Mouse (Mus musculus) olfactory bulb, adult 2 months (tissue): ENCODE measurements at regions not wholly inside any gene's neighbourhood (a gene's known extent, or its start where the extent isn't known, plus 50 kb on each side); places are given as distances from the start of the nearest gene placed in this dataset.

Experiments
- H3K27ac ChIP-seq: fragments of 200-500 bp; 2 replicates; pipeline ENCODE4 v1.5.1; 2012; ENCODE audit warnings: low read depth, low read length; ENCODE audit not compliant: insufficient read depth
- H3K4me1 ChIP-seq: fragments of 200-500 bp; 2 replicates; pipeline ENCODE4 v1.6.1; 2012; ENCODE audit warnings: low read length; ENCODE audit not compliant: control insufficient read depth, insufficient read depth
- H3K4me3 ChIP-seq: fragments of 200-500 bp; 2 replicates; pipeline ENCODE4 v1.5.1; 2012; ENCODE audit warnings: mild to moderate bottlenecking, low read depth, low read length, moderate library complexity; ENCODE audit not compliant: insufficient read depth
- CTCF ChIP-seq: fragments of 200-500 bp; IDR thresholded peaks from 2 replicates; pipeline ENCODE4 v1.5.1; 2012; ENCODE audit warnings: low read depth, mild to moderate bottlenecking, low read length, moderate library complexity; ENCODE audit not compliant: insufficient read depth
- POLR2A ChIP-seq: fragments of 200-500 bp; IDR thresholded peaks from 2 replicates; pipeline ENCODE4 v1.6.1; 2012; ENCODE audit warnings: mild to moderate bottlenecking, low read depth, low read length, moderate library complexity; ENCODE audit not compliant: insufficient read depth
- WGBS: fragments of 180-500 bp; shearing (Covaris S2); methylation state at CpG from one replicate; pipeline ENCODE4 v1.1.7; 2018; 5-methylcytosine and 5-hydroxymethylcytosine counted together

DNA sequence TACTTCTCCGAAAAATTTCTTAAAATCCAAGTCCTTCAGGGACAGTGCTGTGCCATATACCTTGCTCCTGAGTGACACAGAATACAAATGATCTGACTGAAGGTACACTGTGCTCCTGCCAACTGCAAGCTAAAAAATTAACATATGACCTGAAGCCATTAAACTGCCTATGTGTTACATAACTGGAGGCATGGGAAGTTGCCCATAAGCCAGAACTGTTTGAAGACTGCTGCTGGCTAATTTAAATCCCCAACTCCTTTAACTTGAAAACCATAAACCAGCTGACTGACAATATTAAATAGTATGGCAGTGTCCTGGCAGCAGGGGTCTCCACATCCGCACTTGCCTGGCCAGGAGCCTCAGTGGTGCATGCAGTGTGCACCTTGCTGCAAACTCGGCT is 68.9 kb upstream of the Ak4 start:
- H3K4me1 ChIP-seq: peaks cover 4% of the 10 kb centered on the region
- no peak overlapping the region for H3K27ac ChIP-seq
- 82% methylated on average over 3 of the region's 3 CpGs for WGBS
- H3K4me3 ChIP-seq: no peak overlapping the region
- no peak for TF ChIP-seq POLR2A
- no peak for TF ChIP-seq CTCF

DNA sequence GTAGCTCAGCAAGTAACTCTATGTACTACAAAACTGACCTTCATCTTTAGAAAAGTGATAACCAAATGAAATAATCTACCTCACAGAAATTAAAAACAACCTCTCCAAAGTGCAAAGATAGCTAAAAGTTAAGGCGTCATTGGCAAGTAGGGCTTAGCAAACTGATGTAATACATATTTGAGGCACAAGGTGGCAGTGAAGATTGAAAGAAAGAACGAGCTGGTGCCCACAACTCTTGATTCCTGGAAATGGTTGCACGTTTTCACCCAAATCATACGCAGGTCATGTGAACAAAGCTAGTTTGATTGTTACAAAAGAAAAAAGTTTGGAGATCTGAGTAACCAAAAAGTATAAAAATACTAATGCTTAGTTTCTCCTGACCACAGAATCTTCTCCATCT is 69.7 kb upstream of the Ak4 start:
- 10% methylated on average over 4 of the region's 4 CpGs for WGBS
- TF ChIP-seq POLR2A (no peak), CTCF (no peak)
- no peak overlapping the region for H3K4me3 ChIP-seq
- peaks cover 4% of the 10 kb centered on the region for H3K4me1 ChIP-seq
- H3K27ac ChIP-seq: no peak overlapping the region

DNA sequence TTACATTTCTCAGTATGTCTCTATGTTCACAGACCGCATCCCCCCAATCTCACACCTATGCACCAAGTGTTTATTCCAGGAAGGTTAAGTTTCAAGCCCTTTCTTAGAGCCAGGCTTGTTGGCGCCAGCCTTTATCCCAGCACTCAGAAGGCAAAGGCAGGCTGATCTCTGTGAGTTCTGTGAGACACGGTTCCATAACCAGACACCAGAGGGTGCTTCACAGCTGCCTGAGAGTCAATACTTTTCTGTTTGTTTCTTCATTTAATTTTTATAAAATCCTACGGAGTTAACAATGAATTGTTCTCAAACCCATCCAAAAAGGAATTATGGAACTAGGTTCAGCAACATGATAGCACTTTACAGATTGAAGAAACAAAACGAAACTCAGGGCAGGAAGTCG is 71.8 kb upstream of the Ak4 start:
- Histone ChIP-seq H3K27ac (no peak overlapping the region), H3K4me3 (no peak overlapping the region), H3K4me1 (peaks cover 4% of the 10 kb centered on the region)
- TF ChIP-seq POLR2A: no peak
- TF ChIP-seq CTCF: no peak
- WGBS: 73% methylated on average over 6 of the region's 6 CpGs

DNA sequence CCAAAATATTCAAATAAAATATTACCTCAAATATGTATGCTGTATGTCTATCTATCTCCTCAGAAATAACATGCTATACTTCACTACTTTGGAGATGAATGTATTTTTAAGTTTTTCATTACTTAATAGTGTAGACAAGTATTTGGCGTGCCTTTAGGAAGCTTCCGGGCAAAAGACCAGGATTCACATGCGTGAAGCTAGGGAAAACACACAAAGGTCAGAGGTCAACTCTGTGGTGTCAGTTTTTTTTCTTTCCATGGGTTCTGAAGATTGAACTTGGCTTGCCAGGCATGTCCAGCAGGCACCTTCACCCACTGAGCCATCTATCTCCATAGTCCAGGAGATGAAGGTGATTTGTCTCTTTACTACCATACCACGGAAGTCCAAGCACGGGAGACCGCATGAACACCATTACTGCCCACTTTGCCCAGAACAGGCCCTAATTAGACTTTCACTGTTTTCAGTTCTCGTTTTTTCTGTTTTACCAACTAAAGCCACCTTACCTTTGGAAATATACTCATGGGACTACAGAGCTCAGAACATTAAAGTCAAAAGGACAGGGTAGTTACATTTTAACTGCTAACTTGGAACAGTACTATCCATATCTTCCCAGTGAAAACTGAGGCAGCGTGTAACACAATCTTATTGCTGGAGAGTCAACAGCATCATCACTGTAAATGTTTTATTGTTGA is 76.9 kb upstream of the Ak4 start:
- Histone ChIP-seq H3K4me3 (no peak overlapping the region), H3K27ac (no peak overlapping the region), H3K4me1 (no peaks in the 10 kb centered on the region)
- WGBS: 95% methylated on average over 8 of the region's 8 CpGs
- no peak for TF ChIP-seq POLR2A
- TF ChIP-seq CTCF: no peak

DNA sequence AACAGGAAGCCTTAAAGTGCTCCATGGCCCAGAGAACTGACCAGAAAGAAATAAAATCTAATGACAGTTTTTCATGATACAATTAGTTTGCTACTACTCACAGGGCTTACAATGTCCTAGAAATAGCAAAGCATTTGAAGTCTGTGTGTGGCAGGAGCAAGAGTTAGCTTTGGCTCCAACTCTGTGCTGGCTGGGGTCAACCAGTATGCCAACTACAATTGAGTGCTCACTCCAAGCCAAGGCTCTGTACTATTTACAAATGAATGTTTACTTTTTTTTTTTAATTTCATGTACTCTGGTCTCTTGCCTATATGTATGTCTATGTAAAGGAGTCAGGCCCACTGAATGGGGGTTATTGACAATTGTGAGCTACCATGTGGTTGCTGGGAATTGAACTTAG is 75.7 kb upstream of the Jak1 start:
- H3K4me1 ChIP-seq: no peaks in the 10 kb centered on the region
- H3K4me3 ChIP-seq: no peak overlapping the region
- no peak overlapping the region for H3K27ac ChIP-seq
- TF ChIP-seq CTCF (no peak), POLR2A (no peak)

DNA sequence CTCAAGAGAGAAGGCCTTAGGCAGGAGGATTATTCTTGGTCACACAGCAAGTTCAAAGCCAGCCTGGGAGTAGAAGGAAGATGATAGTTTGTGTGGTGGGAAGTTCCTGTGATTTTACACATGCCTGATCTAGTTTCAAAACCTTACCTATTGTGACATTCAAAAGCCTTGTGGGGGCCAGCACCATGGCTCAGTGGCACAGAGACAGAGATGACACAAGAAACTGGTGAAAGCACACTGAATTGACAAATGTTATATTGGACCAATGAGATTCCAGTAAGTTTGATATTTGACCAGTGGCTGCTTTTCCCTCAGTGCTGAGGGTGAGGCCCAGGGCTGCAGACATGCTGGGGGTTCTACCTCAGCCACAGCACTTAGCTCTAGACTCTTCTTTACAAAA is 73.1 kb upstream of the Jak1 start:
- Histone ChIP-seq H3K4me3 (no peak overlapping the region), H3K27ac (no peak overlapping the region), H3K4me1 (no peaks in the 10 kb centered on the region)
- TF ChIP-seq CTCF: no peak
- no peak for TF ChIP-seq POLR2A

DNA sequence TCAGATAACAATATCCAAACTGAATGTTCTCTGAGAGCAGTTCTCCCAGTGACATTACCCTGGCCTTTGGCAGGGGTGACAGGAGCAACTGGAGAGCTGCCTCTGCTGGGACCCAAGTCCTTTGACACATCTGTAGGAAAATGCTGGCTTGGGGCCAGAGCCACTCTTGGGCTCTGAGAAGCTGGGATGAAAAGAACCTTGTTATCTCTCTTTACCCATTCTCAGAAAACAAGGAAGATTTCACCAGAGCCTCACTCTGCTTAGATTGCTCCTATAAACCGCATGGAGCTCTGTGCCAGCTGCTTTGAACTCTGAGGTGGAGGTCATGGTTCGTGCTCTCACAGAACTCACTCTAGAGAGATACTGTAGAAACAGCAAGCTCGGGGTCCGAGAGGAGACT is 71.7 kb upstream of the Jak1 start:
- TF ChIP-seq CTCF: no peak
- no peak for TF ChIP-seq POLR2A
- no peak overlapping the region for H3K27ac ChIP-seq
- H3K4me3 ChIP-seq: no peak overlapping the region
- H3K4me1 ChIP-seq: no peaks in the 10 kb centered on the region
- 67% methylated on average over 4 of the region's 4 CpGs for WGBS

DNA sequence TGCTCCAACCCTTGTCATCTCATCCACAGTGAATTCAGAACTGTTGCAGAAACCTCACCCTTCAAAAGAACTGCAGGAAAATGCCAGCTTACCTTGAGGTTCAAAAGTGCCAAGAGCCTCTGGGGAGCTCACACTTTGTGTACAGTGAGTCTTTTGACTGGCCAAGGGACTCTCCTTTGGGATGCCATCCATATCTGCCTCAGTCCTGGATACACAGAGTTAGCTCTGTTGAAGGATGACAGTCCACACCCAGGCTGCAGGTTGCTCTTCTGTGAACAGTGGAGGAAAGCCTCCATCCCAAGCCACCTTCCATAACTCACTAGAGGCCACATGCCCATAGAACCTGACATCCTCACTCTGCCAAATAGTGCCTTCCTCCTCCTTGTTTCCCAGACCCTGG is 71.3 kb upstream of the Jak1 start:
- no peak for TF ChIP-seq CTCF
- no peak for TF ChIP-seq POLR2A
- Histone ChIP-seq H3K4me1 (no peaks in the 10 kb centered on the region), H3K27ac (no peak overlapping the region), H3K4me3 (no peak overlapping the region)

DNA sequence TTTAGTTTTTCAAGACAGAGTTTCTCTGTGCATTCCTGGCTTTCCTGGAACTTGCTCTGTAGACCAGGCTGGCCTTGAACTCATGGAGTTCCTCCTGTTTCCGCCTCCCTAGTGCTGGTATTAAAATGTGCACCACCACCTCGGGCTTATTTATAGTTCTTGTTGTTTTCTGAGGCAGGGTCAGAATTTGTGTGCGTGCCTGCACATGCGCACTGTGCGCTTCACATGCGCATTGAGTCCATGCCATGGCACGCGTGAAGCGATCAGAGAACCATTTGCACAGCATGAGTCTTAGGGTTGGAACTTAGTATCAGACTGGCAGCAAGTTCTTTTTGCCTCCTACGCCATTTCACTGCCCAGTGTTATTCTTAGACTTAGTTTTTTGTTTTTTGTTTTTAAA is 68.8 kb upstream of the Jak1 start:
- no peaks in the 10 kb centered on the region for H3K4me1 ChIP-seq
- TF ChIP-seq CTCF (no peak), POLR2A (no peak)
- no peak overlapping the region for H3K27ac ChIP-seq
- 96% methylated on average over 10 of the region's 10 CpGs for WGBS
- H3K4me3 ChIP-seq: no peak overlapping the region

DNA sequence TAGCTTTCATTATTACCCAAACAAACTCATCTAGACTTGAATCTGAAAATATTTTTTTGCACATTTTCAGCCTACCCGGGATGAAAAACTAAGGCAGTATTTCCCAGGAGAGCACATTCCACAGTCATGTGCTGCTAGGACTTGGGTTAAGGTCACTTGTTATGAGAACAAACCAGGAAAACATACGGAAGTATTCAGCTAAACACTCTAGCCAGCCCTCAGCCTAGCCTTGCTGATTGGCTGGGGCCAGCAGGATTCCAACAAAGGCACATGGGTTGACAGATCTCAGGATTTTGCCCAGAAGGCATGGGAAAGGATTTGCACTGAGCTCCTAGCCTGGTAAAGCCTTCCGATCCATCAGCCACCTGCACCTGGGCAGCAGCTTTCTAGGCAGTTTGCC is 68.0 kb upstream of the Jak1 start:
- Histone ChIP-seq H3K4me1 (peaks cover 3% of the 10 kb centered on the region), H3K27ac (no peak overlapping the region), H3K4me3 (no peak overlapping the region)
- 83% methylated on average over 3 of the region's 3 CpGs for WGBS
- TF ChIP-seq CTCF: no peak
- TF ChIP-seq POLR2A: no peak
